Mouse (Mus musculus) hindbrain, embryonic 11.5 days (tissue): Measurements from ENCODE around the gene Wls. TPM values are rescaled to one million over a fixed set of nuclear protein-coding genes. Genes with fewer than 3 reads are reported as not detected.

Experiments
- ATAC-seq: fragments of 200-750 bp; cut with Nextera tagmentation; 2 replicates; pipeline ENCODE4 v1.8.0; 2017; ENCODE audit warnings: mild to moderate bottlenecking, moderate TSS enrichment, moderate library complexity; ENCODE audit not compliant: low FRiP score
- DNase-seq: peaks from one replicate; pipeline ENCODE4 v3.0.0-alpha.2; 2015; ENCODE audit warnings: low spot score
- H3K27ac ChIP-seq: fragments of 300-500 bp; sonication (generic); 2 replicates; pipeline ENCODE4 v1.5.1; 2014; ENCODE audit warnings: mild to moderate bottlenecking, low read depth, low read length
- H3K27me3 ChIP-seq: fragments of 300-500 bp; sonication (generic); 2 replicates; pipeline ENCODE4 v1.6.1; 2014; ENCODE audit warnings: mild to moderate bottlenecking, low read length, moderate library complexity, mixed read lengths; ENCODE audit not compliant: control insufficient read depth, insufficient read depth
- H3K36me3 ChIP-seq: fragments of 300-500 bp; sonication (generic); 2 replicates; pipeline ENCODE4 v1.6.1; 2014; ENCODE audit warnings: mild to moderate bottlenecking, low read length, moderate library complexity, mixed read lengths; ENCODE audit not compliant: control insufficient read depth, insufficient read depth
- H3K4me1 ChIP-seq: fragments of 300-500 bp; sonication (generic); replicated peaks from 2 replicates; pipeline ENCODE4 v1.6.1; 2014; ENCODE audit warnings: low read length, mixed read lengths; ENCODE audit not compliant: control insufficient read depth, insufficient read depth
- H3K4me2 ChIP-seq: fragments of 300-500 bp; sonication (generic); replicated peaks from 2 replicates; pipeline ENCODE4 v1.6.1; 2014; ENCODE audit warnings: mild to moderate bottlenecking, low read depth, low read length
- H3K4me3 ChIP-seq: fragments of 300-500 bp; sonication (generic); 2 replicates; pipeline ENCODE4 v1.5.1; 2014; ENCODE audit warnings: low read depth, low read length
- H3K9ac ChIP-seq: fragments of 300-500 bp; sonication (generic); 2 replicates; pipeline ENCODE4 v1.6.1; 2014; ENCODE audit warnings: low read depth, low read length
- H3K9me3 ChIP-seq: fragments of 300-500 bp; sonication (generic); 2 replicates; pipeline ENCODE4 v1.6.1; 2016; ENCODE audit warnings: low read length; ENCODE audit not compliant: control insufficient read depth
- WGBS: fragments of 180-500 bp; shearing (Covaris S2); extraction: QIAGEN DNeasy Blood & Tissue Kit; methylation state at CpG from one replicate; pipeline ENCODE4 v1.1.7; 2014; 5-methylcytosine and 5-hydroxymethylcytosine counted together
- polyA plus RNA-seq: library from polyadenylated mRNA; unstranded; fragments of >200 nt; fragmentation: Nextera tagmentation; extraction: Ambion mirVana; gene quantifications from 2 replicates; pipeline ENCODE4 v1.2.1, GENCODE M21; 2014

Wls gene
- polyA plus RNA-seq: 158 and 160 TPM in 2 replicates

DNA sequence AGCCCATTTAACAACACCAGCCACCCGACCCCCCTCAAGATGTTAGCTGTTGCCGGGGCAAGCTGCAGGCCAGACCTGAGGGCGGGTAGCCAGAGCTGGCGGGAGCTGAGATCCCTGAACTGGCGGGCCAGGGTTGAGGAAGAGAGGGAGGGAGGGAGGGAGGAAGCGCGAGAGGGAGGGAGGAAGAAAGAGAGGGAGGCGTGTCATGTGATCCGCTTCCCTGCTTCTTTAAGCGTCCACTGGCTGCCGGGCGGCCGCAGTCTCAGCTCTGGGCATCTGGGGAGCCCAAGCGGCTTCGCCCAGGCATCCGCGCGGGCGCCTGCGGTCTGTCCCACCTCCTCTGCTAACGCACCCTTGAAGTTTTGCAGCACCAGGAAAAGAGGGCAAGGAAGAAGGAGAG, at the start of gene Wls:
Gene Wls, plus strand, starts transcription at position 192 of the 400 bp plus-strand sequence.
- Histone ChIP-seq H3K4me1 (no peaks in the 10 kb centered on the region), H3K4me3 (peak within 1 kb of the TSS; percentile 57), H3K9me3 (no peaks in the 10 kb centered on the region), H3K9ac (peak within 1 kb of the TSS; percentile 70), H3K27ac (peak within 1 kb of the TSS; percentile 67), H3K36me3 (no peaks in the 10 kb centered on the region), H3K4me2 (peak within 1 kb of the TSS; percentile 54), H3K27me3 (no peaks in the 10 kb centered on the region; the same call in 1 of the 2 replicates)
- ATAC-seq (peak; percentile 94), DNase-seq (peak; percentile 83)
- WGBS: under 1% methylated on average over 19 of the region's 21 CpGs

- Histone ChIP-seq H3K4me3 (no peak overlapping the region), H3K9ac (no peak overlapping the region), H3K4me2 (no peak overlapping the region), H3K27me3 (no peaks in the 10 kb centered on the region), H3K27ac (no peak overlapping the region), H3K4me1 (no peaks in the 10 kb centered on the region), H3K9me3 (no peaks in the 10 kb centered on the region), H3K36me3 (no peaks in the 10 kb centered on the region)
- no peak for ATAC-seq
- 11% methylated on average over 2 of the region's 2 CpGs for WGBS
- DNase-seq: no peak
Observed at GRCm38 (mm10) chr3:159789781-159790180, 49.7 kb upstream of the Wls start.

DNA sequence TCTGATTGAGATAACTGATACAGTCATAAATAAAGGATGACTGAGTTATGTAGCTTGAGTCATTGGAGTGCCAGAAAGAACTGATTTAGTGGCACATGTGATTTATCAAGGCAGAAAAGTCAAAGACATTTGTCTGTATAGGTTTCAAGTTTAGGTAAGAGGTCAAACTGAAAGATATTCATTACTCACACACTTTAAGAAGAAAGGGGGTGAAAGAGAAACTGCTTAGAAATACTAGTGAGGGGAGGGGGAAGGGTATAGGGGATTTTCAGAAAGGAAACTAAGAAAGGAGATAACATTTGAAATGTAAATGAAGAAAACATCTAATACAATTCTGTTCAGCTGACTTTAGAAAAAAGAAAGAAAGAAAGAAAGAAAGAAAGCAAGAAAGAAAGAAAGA, 7.9 kb upstream of the Wls start:
- DNase-seq: no peak
- Histone ChIP-seq H3K36me3 (no peaks in the 10 kb centered on the region), H3K4me1 (no peaks in the 10 kb centered on the region), H3K9ac (no peak overlapping the region), H3K4me3 (no peak overlapping the region), H3K27me3 (no peaks in the 10 kb centered on the region), H3K9me3 (no peaks in the 10 kb centered on the region), H3K27ac (no peak overlapping the region), H3K4me2 (no peak overlapping the region)
- no peak for ATAC-seq

- under 1% methylated on average over 27 of the region's 27 CpGs for WGBS
- DNase-seq: peak; percentile 74
- Histone ChIP-seq H3K4me2 (peak overlapping the region; percentile 54), H3K36me3 (no peaks in the 10 kb centered on the region), H3K9me3 (no peaks in the 10 kb centered on the region), H3K4me3 (peak overlapping the region; percentile 57), H3K9ac (peak overlapping the region; percentile 70), H3K27me3 (no peaks in the 10 kb centered on the region; the same call in 1 of the 2 replicates), H3K4me1 (no peaks in the 10 kb centered on the region), H3K27ac (peak overlapping the region; percentile 67)
- ATAC-seq: peak; percentile 77
Observed at GRCm38 (mm10) chr3:159840002-159840816, 737 bp downstream of the Wls start.

- no peaks in the 10 kb centered on the region for H3K36me3 ChIP-seq
- ATAC-seq (0 out of 2 replicates have a peak, but pooled peaks have one; percentile 9), DNase-seq (peak; percentile 56)
- H3K4me3 ChIP-seq: peak overlapping the region; percentile 57
- H3K9ac ChIP-seq: peak overlapping the region; percentile 70
- peak overlapping the region; percentile 54 for H3K4me2 ChIP-seq
- H3K27ac ChIP-seq: no peak overlapping the region
- WGBS: under 1% methylated on average over 12 of the region's 12 CpGs
- no peaks in the 10 kb centered on the region for H3K9me3 ChIP-seq
- H3K27me3 ChIP-seq: no peaks in the 10 kb centered on the region; the same call in 1 of the 2 replicates
- no peaks in the 10 kb centered on the region for H3K4me1 ChIP-seq
Observed at GRCm38 (mm10) chr3:159840817-159841390, 1.4 kb downstream of the Wls start.

DNA sequence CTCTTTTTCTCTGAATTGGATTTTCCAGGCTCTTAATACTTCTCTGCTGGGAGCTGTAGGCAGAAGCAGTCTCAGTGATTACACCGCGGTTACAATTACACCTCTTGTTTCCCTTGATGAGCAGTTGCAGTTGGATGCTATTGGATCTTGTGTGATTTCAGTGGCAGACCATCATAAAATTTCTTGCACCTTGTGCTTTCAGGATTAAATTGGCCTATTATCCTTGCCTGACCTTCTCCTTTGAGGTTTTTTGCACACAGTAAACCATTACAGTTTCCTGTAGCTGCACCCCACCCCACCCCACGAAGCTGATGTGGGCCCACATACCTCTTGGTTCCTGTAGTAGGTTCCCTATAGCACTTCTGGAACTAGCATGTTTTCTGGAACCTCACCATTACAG, 2.0 kb downstream of the Wls start:
- DNase-seq (peak; percentile 25), ATAC-seq (no peak)
- peak overlapping the region; percentile 70; the same call in 1 of the 2 replicates for H3K9ac ChIP-seq
- H3K36me3 ChIP-seq: no peaks in the 10 kb centered on the region
- WGBS: 19% methylated on average over 3 of the region's 3 CpGs
- no peaks in the 10 kb centered on the region for H3K9me3 ChIP-seq
- H3K4me2 ChIP-seq: peak overlapping the region; percentile 54; the same call in 1 of the 2 replicates
- H3K4me1 ChIP-seq: no peaks in the 10 kb centered on the region
- H3K27ac ChIP-seq: no peak overlapping the region
- H3K27me3 ChIP-seq: no peaks in the 10 kb centered on the region; the same call in 1 of the 2 replicates
- H3K4me3 ChIP-seq: peak overlapping the region; percentile 57

GRCm38 (mm10) chr3:159843135-159843534, 3.7 kb downstream of the Wls start:
- no peaks in the 10 kb centered on the region; the same call in 1 of the 2 replicates for H3K27me3 ChIP-seq
- 71% methylated on average over 4 of the region's 4 CpGs for WGBS
- H3K9ac ChIP-seq: no peak overlapping the region
- H3K27ac ChIP-seq: no peak overlapping the region
- H3K4me2 ChIP-seq: no peak overlapping the region
- no peaks in the 10 kb centered on the region for H3K9me3 ChIP-seq
- H3K4me3 ChIP-seq: no peak overlapping the region
- no peaks in the 10 kb centered on the region for H3K36me3 ChIP-seq
- no peaks in the 10 kb centered on the region for H3K4me1 ChIP-seq
- DNase-seq (no peak), ATAC-seq (no peak)

DNA sequence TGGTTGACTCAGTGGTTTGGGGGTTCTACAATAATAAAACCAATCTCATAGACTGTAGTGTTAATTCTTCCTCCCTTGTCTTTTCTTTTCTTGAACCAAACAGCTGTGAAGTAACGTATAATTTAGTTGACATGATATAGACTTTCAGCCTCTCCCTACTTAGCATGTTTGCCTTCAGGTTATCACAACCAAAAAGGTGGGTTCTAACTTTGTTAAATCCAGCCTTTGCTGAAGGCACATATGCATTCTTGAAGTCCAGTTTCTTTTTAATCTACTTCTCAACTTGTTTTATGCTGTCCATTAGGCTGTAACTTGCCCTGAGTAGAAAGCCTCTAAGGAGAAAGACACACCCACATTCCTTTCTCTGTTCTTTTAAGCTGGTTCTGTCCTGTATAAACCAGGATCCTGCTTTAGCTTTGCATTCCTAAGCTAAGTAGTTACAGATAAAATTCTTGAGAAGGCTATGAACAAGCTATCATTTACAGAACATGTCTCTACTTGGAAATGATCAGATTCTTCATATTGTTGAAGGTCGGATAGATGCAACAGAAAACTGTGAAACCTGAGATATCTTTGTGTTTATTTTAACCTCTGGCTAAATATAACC, 8.0 kb downstream of the Wls start:
- ATAC-seq (no peak), DNase-seq (peak; percentile 4)
- 56% methylated on average over 2 of the region's 2 CpGs for WGBS

More for the DNA sequence above, 8.0 kb downstream of the Wls start:
- no peak overlapping the region for H3K9ac ChIP-seq
- no peak overlapping the region for H3K4me3 ChIP-seq
- H3K4me2 ChIP-seq: no peak overlapping the region
- H3K9me3 ChIP-seq: no peaks in the 10 kb centered on the region
- H3K27me3 ChIP-seq: no peaks in the 10 kb centered on the region
- no peaks in the 10 kb centered on the region for H3K4me1 ChIP-seq
- no peak overlapping the region for H3K27ac ChIP-seq
- H3K36me3 ChIP-seq: no peaks in the 10 kb centered on the region
